Mouse (Mus musculus) c-Kit-negative CD71-positive TER-119-positive erythroid progenitor cells, embryonic 14.5 days (primary cell): ENCODE measurements around the gene Baz2b.

Source experiments
- DNase-seq: peaks from one replicate; pipeline ENCODE4 v3.0.0-alpha.2; 2013; ENCODE audit warnings: low read depth, low spot score

The Baz2b gene

GRCm38 (mm10) chr2:60011526-60011925 lies 198.1 kb downstream of the Baz2b start:
- DNase-seq, result no peak

GRCm38 (mm10) chr2:60003665-60004045 lies 206.0 kb downstream of the Baz2b start:
- DNase-seq, result no peak

GRCm38 (mm10) chr2:60003038-60003664 lies 206.5 kb downstream of the Baz2b start:
- no peak for DNase-seq

GRCm38 (mm10) chr2:60000268-60000667 lies 209.4 kb downstream of the Baz2b start:
- DNase-seq, result no peak

- no peak for DNase-seq
Observed at GRCm38 (mm10) chr2:59997479-59998228, 212.0 kb downstream of the Baz2b start.

GRCm38 (mm10) chr2:59996911-59997310 lies 212.7 kb downstream of the Baz2b start:
- no peak for DNase-seq

GRCm38 (mm10) chr2:59993190-59993535 lies 216.5 kb downstream of the Baz2b start:
- DNase-seq, result no peak

- DNase-seq, result no peak
Observed at GRCm38 (mm10) chr2:59992488-59993189, 217.0 kb downstream of the Baz2b start.

GRCm38 (mm10) chr2:59991775-59992174 lies 217.9 kb downstream of the Baz2b start:
- no peak for DNase-seq

- no peak for DNase-seq
Observed at GRCm38 (mm10) chr2:59987521-59987920, 222.1 kb downstream of the Baz2b start.

- no peak for DNase-seq
Observed at GRCm38 (mm10) chr2:59979488-59980220, 230.0 kb downstream of the Baz2b start.

GRCm38 (mm10) chr2:59976680-59977079 lies 233.0 kb downstream of the Baz2b start:
- no peak for DNase-seq

GRCm38 (mm10) chr2:59975772-59976171 lies 233.9 kb downstream of the Baz2b start:
- DNase-seq, result no peak

- no peak for DNase-seq
Observed at GRCm38 (mm10) chr2:59973962-59974361, 235.7 kb downstream of the Baz2b start.

- DNase-seq, result no peak
Observed at GRCm38 (mm10) chr2:59973104-59973641, 236.5 kb downstream of the Baz2b start.

- no peak for DNase-seq
Observed at GRCm38 (mm10) chr2:59970511-59970910, 239.1 kb downstream of the Baz2b start.

GRCm38 (mm10) chr2:59969099-59969498 lies 240.5 kb downstream of the Baz2b start:
- no peak for DNase-seq

GRCm38 (mm10) chr2:59968593-59968992 lies 241.0 kb downstream of the Baz2b start:
- no peak for DNase-seq

GRCm38 (mm10) chr2:59966454-59966853 lies 243.2 kb downstream of the Baz2b start:
- no peak for DNase-seq

- no peak for DNase-seq
Observed at GRCm38 (mm10) chr2:59963011-59963410, 246.6 kb downstream of the Baz2b start.

GRCm38 (mm10) chr2:59962579-59962978 lies 247.1 kb downstream of the Baz2b start:
- DNase-seq, result no peak

GRCm38 (mm10) chr2:59960495-59960772 lies 249.2 kb downstream of the Baz2b start:
- no peak for DNase-seq
